Mouse (Mus musculus) heart, postnatal 0 days (tissue): ENCODE data around the gene Olfr933.

ENCODE experiments used
- CTCF ChIP-seq: IDR thresholded peaks from 2 replicates; pipeline ENCODE4 v1.5.1; 2016; ENCODE audit warnings: antibody characterized with exemption, control low read depth, low read depth
- EP300 ChIP-seq: IDR thresholded peaks from 2 replicates; pipeline ENCODE4 v1.6.1; 2016; ENCODE audit warnings: antibody characterized with exemption, low read depth

GRCm38 (mm10) chr9:38999583-38999982 is 27.5 kb downstream of the Olfr933 start, which contains the start of gene Olfr935:
- TF ChIP-seq CTCF (no peak), EP300 (no peak)
